Mouse (Mus musculus) heart, postnatal 0 days (tissue): ENCODE measurements around the gene Cry2.

Source experiments
- CTCF ChIP-seq: IDR thresholded peaks from 2 replicates; pipeline ENCODE4 v1.5.1; 2016; ENCODE audit warnings: antibody characterized with exemption, control low read depth, low read depth
- EP300 ChIP-seq: IDR thresholded peaks from 2 replicates; pipeline ENCODE4 v1.6.1; 2016; ENCODE audit warnings: antibody characterized with exemption, low read depth

DNA sequence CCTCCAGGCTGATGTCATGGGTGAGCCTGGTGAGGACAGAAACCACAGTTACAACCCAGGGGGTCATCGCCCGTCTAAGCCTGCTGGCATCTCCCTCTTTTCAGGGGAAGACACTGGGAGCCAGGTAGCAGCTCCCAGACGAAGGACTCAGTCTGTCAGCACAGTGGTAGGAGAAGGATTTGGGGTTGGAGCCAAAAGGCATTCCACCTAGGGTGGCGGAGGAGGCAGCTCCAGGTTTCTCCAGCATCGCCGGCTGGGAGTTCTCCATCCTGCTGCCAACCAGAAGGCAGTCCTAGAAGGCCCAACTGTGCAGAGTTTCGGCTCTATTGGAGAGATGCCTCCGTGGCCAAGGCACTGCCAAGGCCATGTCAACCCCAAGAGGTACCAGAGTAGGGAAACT lies 42.7 kb downstream of the Cry2 start:
- no peak for TF ChIP-seq EP300
- TF ChIP-seq CTCF: no peak
